Mouse (Mus musculus): ENCODE measurements at regions not wholly inside any gene's neighbourhood (a gene's known extent, or its start where the extent isn't known, plus 50 kb on each side); places are given as distances from the start of the nearest gene placed in this dataset.

- DNase-seq (ENCODE audit: low spot score in 2 of 2): no peak
Measured at GRCm38 (mm10) chr16:91970461-91970860, 87.6 kb upstream of the Mrps6 start.

GRCm38 (mm10) chr16:91973183-91973582, 84.9 kb upstream of the Mrps6 start:
- DNase-seq (ENCODE audit: low spot score in 2 of 2): no peak

- no peak for DNase-seq (ENCODE audit: low spot score in 2 of 2)
Measured at GRCm38 (mm10) chr16:91976194-91976805, 81.8 kb upstream of the Mrps6 start.

- no peak for DNase-seq (ENCODE audit: low spot score in 2 of 2)
Measured at GRCm38 (mm10) chr16:91978423-91978822, 79.6 kb upstream of the Mrps6 start.

- no peak for DNase-seq (ENCODE audit: low spot score in 2 of 2)
Measured at GRCm38 (mm10) chr16:91978846-91979245, 79.2 kb upstream of the Mrps6 start.

- DNase-seq (ENCODE audit: low spot score in 2 of 2): no peak
Measured at GRCm38 (mm10) chr16:91980482-91980881, 77.6 kb upstream of the Mrps6 start.

- DNase-seq (ENCODE audit: low spot score in 2 of 2): no peak
Measured at GRCm38 (mm10) chr16:91985211-91985610, 72.9 kb upstream of the Mrps6 start.

- no peak for DNase-seq (ENCODE audit: low spot score in 2 of 2)
Measured at GRCm38 (mm10) chr16:91989332-91989731, 68.7 kb upstream of the Mrps6 start.

GRCm38 (mm10) chr16:91995459-91996190, 62.4 kb upstream of the Mrps6 start:
- peak; percentile 19 to 23 for DNase-seq (ENCODE audit: low spot score in 2 of 2)

GRCm38 (mm10) chr16:92007351-92007750, 50.7 kb upstream of the Mrps6 start:
- no peak for DNase-seq (ENCODE audit: low spot score in 2 of 2)

Data from right cerebral cortex, postnatal 36 days (tissue).